Mouse (Mus musculus) kidney, adult 9 months (tissue): ENCODE measurements around the gene Fam25c.
"Not testable (repeated sequence)": the region's sequence is repeated elsewhere in the genome, so short reads cannot be mapped to it uniquely, and the experiment has no call there.

Source experiments
- DNase-seq: peaks from one replicate; pipeline ENCODE4 v3.0.0; 2022

The Fam25c gene

DNA sequence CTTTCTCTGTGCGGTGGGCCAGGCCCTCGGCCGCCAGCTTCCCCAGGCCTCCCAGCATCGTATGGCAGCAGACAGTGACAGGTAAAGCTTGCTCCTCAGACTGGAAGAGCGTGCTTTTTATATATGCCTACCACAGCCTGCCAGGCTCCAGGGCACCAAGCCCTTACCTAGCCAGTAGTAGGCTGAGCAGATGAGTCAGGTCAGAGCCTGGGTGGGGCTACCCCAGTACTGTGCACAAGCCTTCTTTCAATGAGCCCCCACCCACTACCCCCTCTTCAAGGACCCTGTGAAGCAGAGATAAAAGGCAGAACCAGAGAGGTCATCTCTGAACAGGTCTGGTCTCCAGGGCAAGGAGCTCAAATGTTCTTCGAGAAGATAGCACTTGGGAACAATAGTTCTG is at the start of gene Fam25c:
Gene Fam25c, minus strand, starts transcription at position 133 of the 400 bp plus-strand sequence.
- no peak for DNase-seq

DNA sequence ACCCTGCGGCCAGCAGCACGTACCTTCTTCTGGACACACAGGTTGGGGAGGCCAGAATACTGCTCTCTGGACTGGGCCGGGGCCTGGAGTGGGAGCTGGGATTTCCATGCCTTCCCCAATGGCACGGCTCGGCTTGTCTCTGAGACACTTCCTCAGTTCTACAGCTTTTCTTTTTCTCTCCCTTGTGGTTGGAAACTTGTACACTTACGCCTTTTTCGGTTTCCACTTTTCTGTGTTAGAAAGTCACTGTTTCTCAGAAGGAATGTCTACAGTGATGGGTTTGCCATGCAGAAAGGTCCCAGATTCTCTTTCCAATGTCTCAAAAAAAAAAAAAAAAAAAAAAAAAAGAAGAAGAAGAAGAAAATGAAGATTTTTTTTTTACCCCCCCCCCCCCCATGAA is 48.2 kb upstream of the Fam25c start:
- no peak for DNase-seq

DNA sequence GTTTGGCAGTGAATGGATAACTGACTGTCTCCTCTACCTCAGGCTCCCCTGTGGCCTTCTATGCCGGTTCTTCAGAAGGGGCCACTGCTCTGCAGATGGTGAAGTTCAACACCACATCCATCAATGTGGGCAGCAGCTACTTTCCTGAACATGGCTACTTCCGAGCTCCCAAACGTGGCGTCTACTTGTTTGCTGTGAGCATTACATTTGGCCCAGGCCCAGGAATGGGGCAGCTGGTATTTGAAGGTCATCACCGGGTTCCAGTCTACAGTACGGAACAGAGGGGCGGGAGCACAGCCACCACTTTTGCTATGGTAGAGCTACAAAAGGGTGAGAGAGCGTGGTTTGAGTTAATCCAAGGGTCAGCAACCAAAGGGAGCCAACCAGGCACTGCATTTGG is 47.6 kb upstream of the Fam25c start:
- DNase-seq: no peak

DNA sequence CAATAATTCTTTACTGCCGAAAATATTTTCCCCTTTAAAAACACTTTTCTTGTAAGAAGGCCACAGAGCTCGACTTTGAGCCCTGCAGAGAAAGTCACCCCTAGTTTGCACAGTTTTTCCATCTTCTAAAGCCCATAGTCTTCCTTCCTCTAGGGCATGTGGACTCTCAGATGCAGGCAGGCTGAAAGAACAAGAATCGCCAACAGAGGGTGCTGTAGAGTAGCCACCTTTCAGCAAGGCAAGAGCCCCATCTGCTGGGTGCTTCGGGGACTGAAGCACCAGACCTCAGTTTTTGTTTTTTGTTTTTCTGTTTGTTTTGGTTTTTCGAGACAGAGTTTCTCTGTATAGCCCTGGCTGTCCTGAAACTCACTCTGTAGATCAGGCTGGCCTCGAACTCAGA is 45.9 kb upstream of the Fam25c start:
- DNase-seq: peak; percentile 91

DNA sequence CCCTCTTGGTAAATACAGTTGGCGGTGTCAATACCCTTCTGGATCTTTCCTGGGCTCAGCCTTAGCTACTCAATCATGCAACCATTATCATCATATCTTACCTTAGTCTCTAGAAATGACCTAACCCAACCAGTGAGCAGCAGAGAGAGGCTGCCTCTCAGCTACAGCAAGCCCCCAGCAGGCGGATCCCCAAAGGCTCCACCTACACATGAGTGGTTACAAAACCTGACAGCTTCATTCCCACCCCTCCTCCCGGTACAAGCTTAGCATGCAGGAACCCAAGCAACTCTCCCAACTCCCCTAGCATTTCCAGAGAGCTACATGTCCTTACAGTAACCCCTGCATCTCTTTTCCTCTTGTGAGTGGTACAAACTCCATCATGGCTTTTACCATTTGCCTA is 44.8 kb upstream of the Fam25c start:
- no peak for DNase-seq

DNA sequence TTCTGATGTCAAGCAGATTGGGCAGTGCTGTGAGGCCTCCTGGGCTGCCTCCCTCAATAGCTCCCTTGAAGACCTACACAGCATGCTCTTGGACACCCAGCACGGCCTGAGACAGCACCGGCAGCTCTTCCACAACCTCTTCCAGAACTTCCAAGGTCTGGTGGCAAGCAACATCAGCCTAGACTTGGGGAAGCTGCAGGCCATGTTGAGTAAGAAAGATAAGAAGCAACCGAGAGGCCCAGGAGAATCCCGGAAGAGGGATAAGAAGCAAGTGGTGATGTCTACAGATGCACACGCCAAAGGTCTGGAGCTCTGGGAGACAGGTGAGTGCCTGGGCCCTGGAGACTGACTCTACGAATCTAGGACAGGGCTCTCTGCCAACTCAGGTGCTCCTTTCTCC is 44.1 kb upstream of the Fam25c start:
- DNase-seq: no peak

DNA sequence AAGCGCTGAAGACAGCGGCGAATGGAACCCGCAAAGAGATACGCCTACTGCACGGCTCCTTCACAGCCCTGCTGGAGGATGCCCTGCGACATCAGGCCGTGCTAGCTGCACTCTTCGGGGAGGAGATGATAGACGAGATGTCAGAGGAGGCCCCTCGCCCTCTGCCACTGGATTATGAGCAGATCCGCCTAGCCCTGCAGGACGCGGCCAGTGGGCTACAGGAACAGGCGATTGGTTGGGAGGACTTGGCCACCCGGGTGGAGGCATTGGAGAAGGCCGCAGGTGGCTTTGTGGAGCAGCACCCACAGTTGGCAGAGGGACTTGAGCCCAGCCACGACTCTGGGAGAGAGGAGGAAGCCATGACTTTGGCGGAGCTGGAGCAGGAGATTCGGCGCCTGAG is 43.7 kb upstream of the Fam25c start:
- no peak for DNase-seq

DNA sequence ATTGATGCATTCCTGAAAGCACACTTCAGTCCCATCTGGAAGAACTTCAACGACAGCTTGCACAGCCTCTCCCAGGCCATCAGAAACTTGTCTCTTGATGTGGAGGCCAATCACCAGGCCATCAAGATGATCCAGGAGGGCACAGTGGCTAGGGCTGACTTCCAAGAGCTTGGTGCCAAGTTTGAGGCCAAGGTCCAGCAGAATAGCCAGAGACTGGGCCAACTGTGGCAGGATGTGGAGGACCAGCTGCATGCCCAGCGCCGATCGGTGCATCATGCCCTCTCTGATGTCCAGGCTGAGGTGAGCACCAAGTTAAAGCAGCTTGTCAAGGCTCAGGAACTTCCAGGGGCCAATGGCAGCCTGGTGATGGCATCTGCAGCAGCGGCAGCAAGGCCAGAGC is 42.6 kb upstream of the Fam25c start:
- peak; percentile 65 for DNase-seq

DNA sequence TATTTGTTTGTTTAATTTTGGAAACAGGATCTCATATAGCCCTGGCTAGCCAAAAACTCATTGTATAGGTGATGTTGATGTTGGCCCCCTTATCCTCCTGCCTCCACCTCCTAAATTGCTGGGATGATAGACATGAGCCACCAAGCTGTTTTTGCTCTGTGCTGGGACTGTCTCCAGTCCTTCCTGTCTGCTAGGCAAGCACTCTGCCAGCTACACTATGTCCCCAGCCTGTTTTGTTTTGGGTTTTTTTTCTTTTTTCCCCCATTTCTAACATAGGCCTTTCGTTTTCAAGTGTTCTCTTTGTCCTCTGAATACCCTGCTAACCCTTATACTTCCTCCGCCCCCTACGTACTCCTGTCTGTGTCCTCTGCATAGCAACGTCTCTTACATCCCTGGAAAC is 38.1 kb upstream of the Fam25c start:
- no peak for DNase-seq

DNA sequence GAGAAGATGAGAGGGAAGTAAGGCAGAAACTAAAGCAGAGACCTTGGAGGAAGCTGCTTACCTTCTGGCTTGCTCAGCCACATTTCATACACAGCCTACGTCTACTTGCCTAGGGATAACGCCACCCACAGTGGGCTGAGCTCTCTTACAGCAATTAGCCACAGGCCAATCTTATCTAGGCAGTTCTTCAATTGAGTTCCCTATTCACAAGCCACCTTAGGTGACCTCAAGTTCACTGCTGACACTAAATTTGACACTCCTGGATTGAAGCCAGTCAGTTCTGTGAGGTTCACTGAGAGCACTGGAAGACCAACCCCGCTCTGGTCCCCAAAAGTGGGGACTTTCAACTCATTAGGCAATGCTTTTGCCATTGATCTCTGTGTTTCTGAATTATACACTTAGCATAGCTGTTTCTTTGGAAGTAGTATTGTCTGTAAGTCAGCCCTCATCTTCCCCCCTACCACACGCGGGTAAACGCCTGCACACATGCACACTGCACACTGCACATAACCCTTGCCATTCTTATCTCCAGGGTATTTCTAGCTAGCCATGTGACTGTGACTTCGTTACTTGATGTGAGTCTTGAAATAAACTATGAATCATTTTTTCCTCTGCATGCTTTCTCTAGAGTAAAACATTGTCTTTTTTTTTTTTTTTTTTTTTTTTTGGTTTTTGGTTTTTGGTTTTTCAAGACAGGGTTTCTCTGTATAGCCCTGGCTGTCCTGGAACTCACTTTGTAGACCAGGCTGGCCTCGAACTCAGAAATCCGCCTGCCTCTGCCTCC is 27.9 kb upstream of the Fam25c start:
- DNase-seq: no peak

DNA sequence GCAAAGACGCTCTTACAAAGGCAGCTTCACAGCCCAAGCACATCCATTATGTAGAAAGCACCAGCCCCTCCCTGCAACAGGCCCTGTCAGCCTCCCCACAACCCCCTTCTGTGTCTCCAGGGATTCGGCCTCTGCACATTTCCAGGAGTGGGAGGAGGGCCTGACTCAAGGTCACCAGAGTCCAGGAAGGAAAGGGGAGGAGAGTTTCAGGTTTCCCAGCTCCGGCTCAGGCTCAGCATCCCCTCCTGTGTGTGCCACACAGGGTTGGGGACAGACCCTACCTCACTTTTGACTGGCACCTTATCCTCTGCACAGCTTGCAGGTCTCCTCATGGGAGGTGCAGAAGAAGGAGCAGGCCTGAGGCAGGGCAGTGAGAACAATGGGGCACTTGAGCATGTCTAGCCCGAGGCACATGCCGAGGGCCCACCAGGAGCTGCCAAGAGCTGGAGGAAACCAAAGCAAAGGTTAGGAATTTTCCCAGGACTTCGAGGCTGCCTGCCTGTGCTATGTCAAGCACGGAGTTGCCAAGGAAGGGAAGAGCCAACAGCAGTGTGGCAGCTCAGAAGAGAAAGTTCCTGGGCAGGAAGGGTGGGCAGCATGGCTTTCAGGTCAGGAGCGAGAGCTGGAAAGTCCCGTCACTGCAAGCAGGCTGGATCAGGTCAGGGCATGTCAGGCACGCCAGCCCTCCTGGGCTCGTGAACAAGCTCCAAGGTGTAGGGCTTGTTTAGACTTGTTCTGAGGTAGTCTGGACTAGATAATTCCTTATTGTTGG is 23.5 kb upstream of the Fam25c start:
- DNase-seq: peak; percentile 67

DNA sequence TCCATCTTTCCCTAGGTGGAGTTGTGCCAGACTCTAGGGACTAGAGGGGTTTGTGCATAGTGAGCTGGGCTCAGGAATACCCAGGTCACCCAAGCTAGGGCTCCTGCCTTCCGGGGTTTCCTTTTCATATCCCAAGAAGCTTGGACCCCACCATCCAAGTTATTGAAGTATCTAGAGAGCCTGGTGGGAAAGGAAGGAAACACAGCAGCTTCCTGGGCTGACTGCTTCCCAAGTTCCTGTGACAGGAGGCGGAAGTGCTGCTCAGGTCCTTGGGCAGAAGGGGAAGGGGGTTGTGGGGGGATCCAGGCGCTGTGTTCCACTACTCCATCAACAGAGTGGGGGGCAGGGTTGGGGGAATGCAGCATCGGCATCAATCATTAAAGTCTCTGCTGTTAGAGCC is 21.9 kb upstream of the Fam25c start:
- DNase-seq: no peak

DNA sequence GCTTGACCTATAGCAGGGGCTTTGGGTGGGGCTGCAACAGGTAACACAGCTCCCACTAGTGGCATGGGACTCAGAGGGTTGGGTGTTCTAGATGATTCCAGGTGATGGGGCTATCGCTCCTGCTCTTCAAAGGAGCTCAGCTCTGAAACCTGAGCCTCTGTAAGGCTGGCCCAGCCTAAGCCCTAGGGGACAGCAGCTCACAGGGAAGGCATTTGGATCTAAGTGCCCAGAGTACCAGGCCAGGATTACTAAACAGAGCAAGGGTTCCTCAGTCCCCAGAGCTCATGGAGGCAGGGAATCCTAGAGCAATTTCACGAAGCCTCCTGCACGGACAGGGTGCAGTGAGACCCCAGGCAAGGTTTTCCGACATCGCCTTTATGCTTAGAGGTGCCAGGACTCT is 20.7 kb upstream of the Fam25c start:
- no peak for DNase-seq

DNA sequence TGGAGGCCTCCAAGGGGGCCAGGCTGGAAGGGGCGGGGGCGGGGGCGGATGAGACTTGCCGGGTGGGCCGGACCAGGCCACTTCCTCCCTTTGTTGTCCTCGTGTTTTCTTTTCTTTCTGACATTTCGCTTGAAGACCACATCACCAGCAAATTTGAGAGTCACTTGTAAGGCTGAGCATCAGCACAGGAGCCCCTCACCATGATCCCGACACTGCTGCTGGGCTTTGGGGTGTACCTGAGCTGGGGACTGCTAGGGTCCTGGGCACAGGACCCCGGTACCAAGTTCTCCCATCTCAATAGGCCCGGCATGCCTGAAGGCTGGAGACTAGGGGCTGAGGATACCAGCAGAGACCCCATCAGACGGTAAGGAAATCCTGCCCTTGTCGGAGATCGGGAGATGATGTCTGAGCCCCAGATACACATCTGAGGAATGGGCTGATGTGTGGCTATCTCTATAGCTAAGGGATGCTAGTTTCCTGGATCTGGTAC is 20.2 kb upstream of the Fam25c start, which contains the start of gene Mmrn2:
Gene Mmrn2, plus strand, starts transcription at position 51 of the 490 bp plus-strand sequence.
- DNase-seq: no peak

DNA sequence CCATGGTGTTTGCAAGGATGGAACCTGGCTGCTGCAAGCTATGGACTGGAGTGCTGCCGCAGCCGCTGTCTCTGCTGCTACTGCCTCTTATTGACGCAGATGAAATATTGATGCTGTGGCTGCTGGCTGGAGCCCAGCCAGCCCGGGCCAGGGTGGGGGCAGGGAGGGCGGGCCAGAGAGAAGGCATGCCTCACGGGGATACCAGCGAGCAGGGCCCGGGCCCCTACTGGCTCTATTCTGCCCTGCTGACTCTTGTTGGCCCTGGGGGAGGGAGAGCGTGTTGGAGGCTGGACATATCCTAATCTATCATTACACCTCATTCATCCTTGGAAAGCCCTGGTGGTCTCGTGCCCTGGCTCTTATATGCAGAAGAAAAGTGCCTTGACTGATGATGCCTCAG is 19.3 kb upstream of the Fam25c start, which contains the start of gene Sncg:
Gene Sncg, minus strand, starts transcription at position 213 of the 400 bp plus-strand sequence.
- no peak for DNase-seq

DNA sequence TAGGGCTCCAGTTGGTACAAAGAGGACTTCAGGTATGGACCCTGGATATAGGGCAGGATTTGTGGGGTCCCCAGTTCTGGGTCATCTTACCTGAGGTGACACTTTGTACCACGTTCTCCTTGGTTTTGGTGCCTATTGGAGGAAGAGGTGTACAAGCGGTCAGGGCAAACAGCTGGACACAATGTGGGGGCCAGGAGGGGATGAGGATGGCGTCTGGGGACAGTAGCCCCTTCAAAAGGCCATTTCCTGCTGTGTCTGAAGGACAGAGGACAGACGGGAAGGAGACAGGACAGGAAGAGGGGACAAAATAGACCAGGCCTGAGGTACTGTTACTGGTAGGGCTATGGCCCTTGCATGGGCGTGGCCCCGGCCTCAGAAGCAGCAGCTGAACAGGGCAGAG is 18.3 kb upstream of the Fam25c start:
- no peak for DNase-seq

DNA sequence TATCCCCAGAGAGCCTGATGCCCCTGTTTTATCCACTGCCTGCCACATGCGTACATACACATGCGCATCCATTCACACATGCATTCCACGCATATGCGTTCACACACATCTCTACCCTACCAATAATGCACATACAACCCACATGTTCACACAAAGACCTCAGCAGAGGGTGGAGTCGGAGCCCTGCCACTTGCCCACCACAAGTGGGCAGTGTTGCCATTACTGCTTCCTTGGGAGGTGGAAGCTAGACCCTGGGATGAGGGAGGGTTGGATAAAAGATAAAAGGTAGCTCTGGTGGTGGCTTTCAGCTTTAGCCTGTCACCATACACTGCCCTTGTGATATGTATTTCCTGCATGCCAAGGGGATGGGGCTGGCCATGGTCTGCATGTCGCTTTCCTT is 17.4 kb upstream of the Fam25c start:
- peak; percentile 56 for DNase-seq

DNA sequence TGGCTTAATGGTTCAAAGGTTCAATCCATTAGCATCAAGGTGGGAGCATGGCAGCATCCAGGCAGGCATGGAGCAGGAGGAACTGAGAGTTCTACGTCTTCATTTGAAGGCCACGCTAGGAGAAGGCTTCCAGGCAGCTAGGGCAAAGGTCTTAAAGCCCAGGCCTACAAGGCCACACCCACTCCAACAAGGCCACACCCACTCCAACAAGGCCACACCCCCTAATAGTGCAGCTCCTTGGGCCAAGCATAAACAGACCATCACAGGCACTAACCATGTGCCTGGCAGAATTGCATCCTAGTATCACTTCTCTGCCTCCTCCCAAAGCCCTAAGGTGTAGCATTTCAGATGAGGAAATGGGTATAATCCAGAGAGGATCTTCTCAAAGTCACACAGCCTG is 16.5 kb upstream of the Fam25c start:
- DNase-seq: no peak

DNA sequence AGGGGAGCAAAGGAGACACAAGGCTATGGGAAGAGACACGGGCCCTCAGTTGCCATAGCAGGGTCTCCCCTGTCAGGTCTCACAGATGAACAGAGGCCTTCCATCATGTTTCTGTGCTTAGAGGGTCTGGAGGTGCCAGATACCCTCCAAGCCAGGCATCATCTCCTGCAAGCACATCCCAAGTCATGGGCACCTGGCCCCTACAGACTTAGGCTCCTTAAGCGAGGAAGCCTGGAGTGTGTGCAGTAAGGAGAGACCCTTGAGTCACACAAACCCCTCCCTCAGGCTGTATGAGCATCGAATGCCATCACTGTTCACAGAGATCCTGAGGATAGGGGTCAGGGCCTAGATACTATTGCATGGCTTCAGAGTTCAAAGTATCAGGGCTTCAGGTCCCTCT is 15.7 kb upstream of the Fam25c start:
- DNase-seq: no peak

DNA sequence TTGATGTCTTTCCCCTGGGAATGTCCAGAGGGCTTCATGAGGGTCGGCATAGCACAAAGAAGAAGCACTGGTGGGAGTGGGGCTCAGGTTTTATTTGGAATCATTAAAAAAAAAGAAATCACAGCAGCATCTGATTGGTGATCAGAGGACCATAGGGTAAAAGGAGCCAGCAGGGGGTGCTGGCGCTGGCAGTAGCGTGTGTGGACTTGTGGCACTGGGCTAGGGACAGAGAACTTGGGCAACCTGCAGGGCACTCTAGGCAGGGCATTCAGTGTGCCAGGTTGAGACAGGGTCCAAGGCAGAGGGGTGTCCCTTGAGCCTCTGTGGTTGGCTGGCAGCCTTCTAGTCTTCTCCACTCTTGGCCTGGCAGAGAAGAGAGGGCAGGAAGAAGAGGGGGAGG is 15.0 kb upstream of the Fam25c start:
- DNase-seq: no peak

DNA sequence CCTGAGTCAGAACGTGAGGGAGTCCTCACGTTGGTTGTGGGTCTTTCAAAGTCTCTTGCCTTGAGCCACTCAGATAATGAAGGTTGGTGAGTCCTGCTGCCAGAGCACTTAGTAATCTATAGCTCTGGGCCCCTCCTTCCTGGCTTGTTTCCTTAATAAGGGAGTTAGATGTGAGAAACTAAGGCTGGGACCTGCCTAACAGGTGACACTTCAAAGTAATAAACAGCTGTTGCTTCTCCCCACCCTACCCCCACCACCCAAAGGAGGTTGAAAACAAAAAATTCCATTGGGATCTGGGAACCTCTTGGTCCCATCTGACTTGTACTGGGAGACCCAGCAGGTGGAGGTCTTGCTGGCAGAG is 9.9 kb upstream of the Fam25c start:
- DNase-seq: no peak

DNA sequence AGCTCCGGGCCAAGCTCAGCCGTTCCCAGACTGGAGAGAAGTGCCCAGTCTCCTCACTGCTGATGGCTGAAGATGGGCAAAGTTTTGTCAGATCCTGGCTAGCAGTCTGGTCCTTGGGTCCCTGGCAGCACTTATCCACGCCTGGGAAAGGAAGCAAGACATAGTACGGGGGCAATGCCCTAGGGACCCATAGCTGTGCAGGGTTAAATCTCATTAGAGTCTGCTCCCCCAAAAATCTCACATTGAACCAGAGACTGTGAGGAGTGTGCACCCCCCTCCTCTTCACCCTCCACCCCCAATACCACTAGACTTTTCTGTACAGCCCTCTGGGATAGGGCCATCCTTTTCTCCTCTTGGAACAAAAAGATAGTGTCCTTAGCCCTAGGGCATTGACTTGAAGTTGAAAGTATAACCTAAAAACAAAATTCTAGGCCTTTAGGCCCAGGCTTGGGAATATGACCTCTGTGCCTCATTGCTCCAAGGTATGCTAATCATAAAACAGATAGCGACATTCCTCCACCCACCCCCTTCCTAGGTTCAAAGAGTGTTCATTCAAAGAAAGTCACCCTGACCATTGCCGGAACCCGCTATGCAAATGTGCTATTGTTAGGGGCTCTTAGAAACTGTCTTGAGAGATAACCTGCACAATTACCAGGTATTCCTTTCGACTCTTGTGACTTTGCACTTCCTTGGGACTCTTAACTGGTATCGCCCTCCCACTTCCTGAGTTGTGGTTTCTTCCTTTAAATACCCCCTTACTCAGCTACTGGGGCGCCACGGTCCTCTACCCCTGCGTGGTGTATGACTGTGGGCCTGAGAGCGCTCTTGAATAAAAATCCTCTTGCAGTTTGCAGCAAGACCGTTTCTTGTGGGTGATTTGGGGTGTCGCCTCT is 9.3 kb upstream of the Fam25c start:
- not testable (repeated sequence) for DNase-seq
